Mouse (Mus musculus) hindbrain, embryonic 10.5 days (tissue): ENCODE results near the gene Adgrf1. TPM values are rescaled to one million over a fixed set of nuclear protein-coding genes. Genes with fewer than 3 reads are reported as not detected.

Experiments
- polyA plus RNA-seq: library from polyadenylated mRNA; unstranded; fragments of >200 nt; fragmentation: Nextera tagmentation; extraction: Ambion mirVana; gene quantifications from 2 replicates; pipeline ENCODE4 v1.2.1, GENCODE M21; 2016

Gene Adgrf1
- polyA plus RNA-seq, 1 experiment from 2014 or later, result not detected

Other genes with a start within 250 kb of the Adgrf1 start
- 6.4 and 6.7 TPM in 2 replicates for gene Adgrf5, start 90.1 kb downstream of the Adgrf1 start, polyA plus RNA-seq
- gene Mep1a, start 232.5 kb downstream of the Adgrf1 start, polyA plus RNA-seq, result not detected in 2 replicates